Mouse (Mus musculus) hindbrain, embryonic 15.5 days (tissue): ENCODE data around the gene Hist1h2ag. TPM values are rescaled to one million over a fixed set of nuclear protein-coding genes. Genes with fewer than 3 reads are reported as not detected.

Experiments used
- ATAC-seq: fragments of 200-750 bp; cut with Nextera tagmentation; 2 replicates; pipeline ENCODE4 v1.8.0; 2017; ENCODE audit warnings: low read depth, moderate number of reproducible peaks, moderate TSS enrichment; ENCODE audit not compliant: low FRiP score
- H3K27ac ChIP-seq: fragments of 300-500 bp; sonication (generic); replicated peaks from 2 replicates; pipeline ENCODE4 v1.5.1; 2015; ENCODE audit warnings: mild to moderate bottlenecking, inconsistent platforms
- H3K27me3 ChIP-seq: fragments of 300-500 bp; sonication (generic); 2 replicates; pipeline ENCODE4 v1.6.1; 2015; ENCODE audit warnings: control low read depth, inconsistent platforms
- H3K36me3 ChIP-seq: fragments of 300-500 bp; sonication (generic); 2 replicates; pipeline ENCODE4 v1.6.1; 2015; ENCODE audit warnings: control low read depth, inconsistent platforms
- H3K4me1 ChIP-seq: fragments of 300-500 bp; sonication (generic); replicated peaks from 2 replicates; pipeline ENCODE4 v1.6.1; 2015; ENCODE audit warnings: control low read depth, inconsistent platforms
- H3K4me2 ChIP-seq: fragments of 300-500 bp; sonication (generic); 2 replicates; pipeline ENCODE4 v1.6.1; 2015; ENCODE audit warnings: moderate library complexity, mild to moderate bottlenecking, inconsistent platforms
- H3K4me3 ChIP-seq: fragments of 300-500 bp; sonication (generic); 2 replicates; pipeline ENCODE4 v1.5.1; 2015; ENCODE audit warnings: mild to moderate bottlenecking, inconsistent platforms
- H3K9ac ChIP-seq: fragments of 300-500 bp; sonication (generic); 2 replicates; pipeline ENCODE4 v1.6.1; 2015; ENCODE audit warnings: inconsistent platforms
- H3K9me3 ChIP-seq: fragments of 300-500 bp; sonication (generic); 2 replicates; pipeline ENCODE4 v1.6.1; 2016; ENCODE audit warnings: control low read depth, inconsistent platforms
- WGBS: fragments of 180-500 bp; shearing (Covaris S2); methylation state at CpG from one replicate; pipeline ENCODE4 v1.1.7; 2015; 5-methylcytosine and 5-hydroxymethylcytosine counted together
- polyA plus RNA-seq: library from polyadenylated mRNA; unstranded; fragments of >200 nt; fragmentation: Nextera tagmentation; extraction: Ambion mirVana; gene quantifications from 2 replicates; pipeline ENCODE4 v1.2.1, GENCODE M21; 2015

Gene Hist1h2ag
- polyA plus RNA-seq, 1 experiment from 2014 or later = 6.5 TPM

DNA sequence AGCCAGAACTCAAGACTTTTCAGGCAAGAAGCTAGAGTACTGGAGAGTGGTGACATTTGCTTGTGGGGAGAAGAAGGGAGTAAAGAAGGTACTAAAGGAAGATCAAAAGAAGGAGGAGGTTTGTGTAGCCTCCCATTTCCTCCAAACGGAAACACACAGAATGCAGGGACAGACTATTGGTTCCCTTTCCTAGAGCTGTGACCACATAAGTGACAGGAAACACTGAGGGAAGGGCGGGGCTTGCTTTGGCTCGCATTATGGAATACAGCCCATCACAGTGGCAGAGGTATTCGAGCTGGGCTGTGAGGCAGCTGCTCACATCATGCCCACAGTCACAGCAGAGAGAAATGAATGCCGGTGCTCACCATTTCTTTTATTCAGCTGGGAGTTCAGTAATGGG is 40.9 kb downstream of the Hist1h2ag start:
- Histone ChIP-seq H3K9me3 (no peaks in the 10 kb centered on the region), H3K4me1 (peaks cover 15% of the 10 kb centered on the region), H3K27me3 (peaks cover 94% of the 10 kb centered on the region), H3K4me2 (no peak overlapping the region), H3K4me3 (no peak overlapping the region), H3K9ac (no peak overlapping the region), H3K27ac (no peak overlapping the region), H3K36me3 (no peaks in the 10 kb centered on the region)
- 38% methylated on average over 5 of the region's 5 CpGs for WGBS
- no peak for ATAC-seq

DNA sequence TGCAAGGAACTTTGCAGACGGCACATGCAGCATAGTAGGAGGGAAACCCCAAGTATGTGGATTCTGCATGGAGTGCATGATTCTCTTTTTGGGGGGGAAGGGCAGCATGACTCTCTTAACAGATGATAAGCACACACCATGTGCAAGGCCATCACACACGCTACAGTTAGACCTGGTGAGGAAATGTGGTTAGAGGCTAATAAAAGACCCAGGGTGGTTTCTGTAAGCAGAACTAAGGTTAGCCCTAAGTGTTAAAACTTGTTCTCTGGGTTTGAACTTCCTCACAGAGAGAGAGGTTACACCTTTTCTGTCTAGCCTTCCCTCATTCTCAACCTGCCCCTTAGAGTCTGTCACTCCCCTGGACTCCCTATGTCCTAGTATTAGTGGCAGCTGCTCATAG is 41.4 kb downstream of the Hist1h2ag start:
- WGBS = 61% methylated on average over 2 of the region's 2 CpGs
- H3K27me3 ChIP-seq = peaks cover 94% of the 10 kb centered on the region
- no peak overlapping the region for H3K4me2 ChIP-seq
- H3K4me1 ChIP-seq = peaks cover 12% of the 10 kb centered on the region
- no peak overlapping the region for H3K4me3 ChIP-seq
- no peak overlapping the region for H3K27ac ChIP-seq
- no peak overlapping the region for H3K9ac ChIP-seq
- no peak for ATAC-seq
- H3K9me3 ChIP-seq = no peaks in the 10 kb centered on the region
- H3K36me3 ChIP-seq = no peaks in the 10 kb centered on the region

GRCm38 (mm10) chr13:21999147-21999546 is 43.6 kb downstream of the Hist1h2ag start:
- 33% methylated on average over 4 of the region's 4 CpGs for WGBS
- no peak overlapping the region for H3K9ac ChIP-seq
- peaks cover 94% of the 10 kb centered on the region for H3K27me3 ChIP-seq
- no peaks in the 10 kb centered on the region for H3K9me3 ChIP-seq
- no peak overlapping the region for H3K27ac ChIP-seq
- H3K4me2 ChIP-seq = no peak overlapping the region
- H3K4me3 ChIP-seq = no peak overlapping the region
- H3K36me3 ChIP-seq = no peaks in the 10 kb centered on the region
- 0 out of 2 replicates have a peak, but pooled peaks cover 11% of the 10 kb centered on the region for H3K4me1 ChIP-seq
- no peak for ATAC-seq

GRCm38 (mm10) chr13:21998412-21998811 is 44.3 kb downstream of the Hist1h2ag start:
- ATAC-seq = no peak
- H3K27me3 ChIP-seq = peaks cover 94% of the 10 kb centered on the region
- no peak overlapping the region for H3K27ac ChIP-seq
- WGBS = 25% methylated on average over 3 of the region's 3 CpGs
- H3K36me3 ChIP-seq = no peaks in the 10 kb centered on the region
- H3K9ac ChIP-seq = no peak overlapping the region
- H3K4me2 ChIP-seq = no peak overlapping the region
- H3K9me3 ChIP-seq = no peaks in the 10 kb centered on the region
- no peak overlapping the region for H3K4me3 ChIP-seq
- H3K4me1 ChIP-seq = 0 out of 2 replicates have a peak, but pooled peaks cover 11% of the 10 kb centered on the region

- WGBS = 8% methylated on average over 4 of the region's 4 CpGs
- Histone ChIP-seq H3K27me3 (peaks cover 93% of the 10 kb centered on the region), H3K4me2 (no peak overlapping the region), H3K4me1 (0 out of 2 replicates have a peak, but pooled peaks cover 11% of the 10 kb centered on the region), H3K36me3 (no peaks in the 10 kb centered on the region), H3K27ac (no peak overlapping the region), H3K4me3 (no peak overlapping the region), H3K9me3 (no peaks in the 10 kb centered on the region), H3K9ac (no peak overlapping the region)
- ATAC-seq = no peak
These were observed 44.9 kb downstream of the Hist1h2ag start for GRCm38 (mm10) chr13:21997821-21998220.

- ATAC-seq = no peak
- no peak overlapping the region for H3K9ac ChIP-seq
- H3K4me1 ChIP-seq = 0 out of 2 replicates have a peak, but pooled peaks cover 11% of the 10 kb centered on the region
- H3K27ac ChIP-seq = no peak overlapping the region
- no peaks in the 10 kb centered on the region for H3K36me3 ChIP-seq
- peak overlapping the region; percentile 25 for H3K4me2 ChIP-seq
- no peaks in the 10 kb centered on the region for H3K9me3 ChIP-seq
- H3K4me3 ChIP-seq = 0 out of 2 replicates have a peak overlapping the region, but pooled peaks have one; percentile 7
- WGBS = under 1% methylated on average over 21 of the region's 21 CpGs
- peaks cover 90% of the 10 kb centered on the region for H3K27me3 ChIP-seq
These were observed 45.4 kb downstream of the Hist1h2ag start for GRCm38 (mm10) chr13:21997201-21997820.

GRCm38 (mm10) chr13:21996840-21997185 is 45.9 kb downstream of the Hist1h2ag start:
- H3K4me3 ChIP-seq = peak overlapping the region; percentile 7
- peak overlapping the region; percentile 25 for H3K4me2 ChIP-seq
- no peaks in the 10 kb centered on the region for H3K9me3 ChIP-seq
- H3K27me3 ChIP-seq = peaks cover 87% of the 10 kb centered on the region
- no peak overlapping the region for H3K9ac ChIP-seq
- no peaks in the 10 kb centered on the region for H3K36me3 ChIP-seq
- H3K4me1 ChIP-seq = 0 out of 2 replicates have a peak, but pooled peaks cover 11% of the 10 kb centered on the region
- H3K27ac ChIP-seq = no peak overlapping the region
- 1% methylated on average over 13 of the region's 13 CpGs for WGBS
- no peak for ATAC-seq

DNA sequence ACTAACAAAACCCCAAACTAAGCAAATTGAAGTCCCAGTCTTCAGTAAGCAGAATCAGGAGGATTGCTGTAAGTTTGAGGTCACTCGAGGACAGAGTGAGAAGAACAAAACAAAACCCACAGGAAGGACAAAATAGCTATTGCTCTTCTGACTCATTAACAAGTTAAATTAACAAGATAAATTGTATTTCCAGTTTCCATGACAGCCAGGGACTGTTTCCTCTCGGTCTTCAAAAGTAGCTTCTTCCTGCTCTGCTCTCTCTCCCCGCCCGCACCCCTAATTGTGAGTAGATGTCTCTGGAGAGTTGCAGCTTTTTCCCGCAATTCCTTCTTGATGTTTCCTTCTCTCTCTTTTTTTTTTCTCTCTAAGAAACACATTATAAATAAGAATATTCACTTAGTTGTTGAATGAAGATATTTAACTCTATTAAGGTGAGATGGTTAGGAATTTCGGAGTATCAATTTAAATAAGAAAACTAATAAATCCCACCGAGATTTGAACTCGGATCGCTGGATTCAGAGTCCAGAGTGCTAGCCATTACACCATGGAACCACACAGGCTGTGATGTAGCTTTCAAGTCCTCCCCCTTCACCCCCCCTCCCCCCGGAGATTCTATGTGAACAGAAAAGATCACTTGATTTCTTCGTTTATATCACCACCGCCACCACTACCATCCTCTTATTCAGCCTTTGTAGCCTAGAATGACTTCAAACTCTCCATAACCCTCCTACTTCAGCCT is 46.5 kb downstream of the Hist1h2ag start:
- Histone ChIP-seq H3K9me3 (no peaks in the 10 kb centered on the region), H3K36me3 (no peaks in the 10 kb centered on the region), H3K4me1 (0 out of 2 replicates have a peak, but pooled peaks cover 11% of the 10 kb centered on the region), H3K27ac (no peak overlapping the region), H3K9ac (no peak overlapping the region), H3K4me2 (peak overlapping the region; percentile 45), H3K27me3 (peaks cover 87% of the 10 kb centered on the region), H3K4me3 (peak overlapping the region; percentile 7)
- 3% methylated on average over 12 of the region's 12 CpGs for WGBS
- ATAC-seq = no peak

DNA sequence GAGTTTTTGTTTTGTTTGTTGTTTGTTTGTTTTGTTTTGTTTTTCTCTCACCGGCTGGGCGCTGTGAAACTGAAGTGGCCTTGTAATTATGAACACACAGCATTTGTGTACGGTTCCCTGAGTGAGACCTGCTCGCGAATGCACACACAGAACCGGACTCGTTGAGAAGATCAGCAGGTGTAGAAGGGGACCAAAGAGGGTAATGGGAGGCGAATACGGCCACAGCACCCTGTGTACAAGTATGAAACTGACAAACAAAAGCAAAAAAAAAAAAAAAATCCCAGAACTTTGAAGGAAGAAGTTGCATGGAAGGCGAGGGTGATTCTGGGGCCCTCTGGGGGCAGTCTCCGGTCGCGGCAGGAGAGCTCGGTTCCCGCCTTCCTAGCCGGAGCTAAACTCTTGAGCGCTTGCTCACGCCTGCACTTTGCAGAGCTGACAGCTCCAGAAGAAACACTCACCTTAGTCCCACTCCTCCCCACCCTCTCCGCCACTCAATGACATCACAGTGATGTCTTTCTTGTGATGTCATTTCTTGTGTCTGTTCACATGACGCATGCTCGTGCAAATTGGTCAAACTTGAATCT is 47.3 kb downstream of the Hist1h2ag start:
- under 1% methylated on average over 21 of the region's 21 CpGs for WGBS
- H3K27ac ChIP-seq = no peak overlapping the region
- 0 out of 2 replicates have a peak, but pooled peaks cover 11% of the 10 kb centered on the region for H3K4me1 ChIP-seq
- peaks cover 86% of the 10 kb centered on the region for H3K27me3 ChIP-seq
- H3K9me3 ChIP-seq = no peaks in the 10 kb centered on the region
- H3K9ac ChIP-seq = no peak overlapping the region
- peak overlapping the region; percentile 19 for H3K4me3 ChIP-seq
- peak overlapping the region; percentile 45 for H3K4me2 ChIP-seq
- no peak for ATAC-seq
- no peaks in the 10 kb centered on the region for H3K36me3 ChIP-seq

- Histone ChIP-seq H3K9ac (no peak overlapping the region), H3K4me1 (0 out of 2 replicates have a peak, but pooled peaks cover 11% of the 10 kb centered on the region), H3K36me3 (no peaks in the 10 kb centered on the region), H3K4me2 (peak overlapping the region; percentile 45), H3K9me3 (no peaks in the 10 kb centered on the region), H3K27ac (no peak overlapping the region), H3K4me3 (peak overlapping the region; percentile 19), H3K27me3 (peaks cover 84% of the 10 kb centered on the region)
- WGBS = 5% methylated on average over 8 of the region's 8 CpGs
- no peak for ATAC-seq
These were observed 47.8 kb downstream of the Hist1h2ag start for GRCm38 (mm10) chr13:21994896-21995295.

DNA sequence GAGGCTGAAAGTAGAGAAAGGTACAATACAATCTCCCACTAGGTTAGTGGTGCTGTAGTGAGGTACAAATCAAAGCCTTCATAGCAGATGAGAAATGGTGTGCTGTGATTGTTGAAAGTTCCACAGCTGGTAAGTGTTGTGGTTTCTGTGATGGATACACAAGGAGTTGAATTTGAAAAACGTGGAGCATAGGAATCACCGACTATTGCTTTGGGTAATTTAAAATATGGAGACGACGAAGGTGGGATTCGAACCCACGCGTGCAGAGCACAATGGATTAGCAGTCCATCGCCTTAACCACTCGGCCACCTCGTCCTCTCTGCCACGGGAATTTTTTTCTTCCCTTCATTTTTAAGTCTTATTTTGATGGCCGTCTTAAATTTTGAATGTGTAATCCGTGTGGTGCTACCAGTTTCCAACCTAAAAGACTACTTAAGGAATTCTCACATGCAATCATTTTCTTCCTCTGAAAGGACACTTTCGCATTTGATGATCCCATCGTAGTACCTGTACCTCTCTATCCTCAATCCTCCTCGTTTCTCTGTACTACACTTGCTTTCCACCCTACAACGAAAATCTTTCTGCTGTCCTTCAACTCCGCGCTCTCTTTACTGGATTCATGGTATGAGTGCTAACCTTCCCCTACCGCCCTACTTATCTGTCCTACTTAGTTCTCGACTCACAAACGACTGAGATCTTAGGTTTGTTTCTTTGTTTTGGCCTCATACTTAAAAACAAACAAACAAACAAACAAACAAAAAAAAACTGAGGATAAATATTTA is 48.6 kb downstream of the Hist1h2ag start:
- Histone ChIP-seq H3K4me1 (0 out of 2 replicates have a peak, but pooled peaks cover 11% of the 10 kb centered on the region), H3K4me2 (no peak overlapping the region), H3K27me3 (peaks cover 77% of the 10 kb centered on the region), H3K27ac (no peak overlapping the region), H3K9ac (no peak overlapping the region), H3K9me3 (no peaks in the 10 kb centered on the region), H3K36me3 (no peaks in the 10 kb centered on the region), H3K4me3 (no peak overlapping the region)
- ATAC-seq = no peak
- WGBS = 1% methylated on average over 22 of the region's 22 CpGs
